Mouse (Mus musculus): ENCODE data around the gene Szt2.

The Szt2 gene

GRCm38 (mm10) chr4:118410871-118411270 lies 1.8 kb upstream of the Szt2 start:
- DNase-seq = no peak

DNA sequence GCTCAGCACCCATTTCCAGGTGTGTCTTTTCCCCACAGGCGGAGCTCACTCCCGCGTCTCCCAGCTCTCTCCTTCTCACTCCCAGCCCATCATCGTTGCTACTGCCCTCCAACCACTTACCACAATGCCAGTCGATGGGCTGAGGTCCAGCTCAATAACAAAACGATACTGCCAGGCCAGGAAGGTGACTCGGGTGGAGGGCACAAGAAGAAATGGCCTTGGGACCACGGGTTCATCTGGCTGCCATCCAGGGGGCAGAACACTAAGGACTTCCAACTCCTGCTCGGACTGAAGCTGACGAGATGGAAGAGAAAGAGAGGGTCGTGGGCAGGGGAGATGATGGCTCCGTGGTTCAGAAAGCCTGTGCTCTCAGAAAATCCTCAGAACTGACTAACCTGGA lies 6.4 kb downstream of the Szt2 start:
- no peak for DNase-seq

GRCm38 (mm10) chr4:118401918-118402317 lies 7.2 kb downstream of the Szt2 start:
- no peak for DNase-seq

GRCm38 (mm10) chr4:118401421-118401820 lies 7.7 kb downstream of the Szt2 start:
- DNase-seq = no peak

GRCm38 (mm10) chr4:118398400-118398799 lies 10.7 kb downstream of the Szt2 start:
- DNase-seq = no peak

GRCm38 (mm10) chr4:118396433-118396832 lies 12.6 kb downstream of the Szt2 start:
- DNase-seq = no peak

GRCm38 (mm10) chr4:118395289-118395688 lies 13.8 kb downstream of the Szt2 start:
- no peak for DNase-seq

- DNase-seq = no peak
Observed at GRCm38 (mm10) chr4:118394505-118394904, 14.6 kb downstream of the Szt2 start.

GRCm38 (mm10) chr4:118390146-118390545 lies 18.9 kb downstream of the Szt2 start:
- DNase-seq = no peak

DNA sequence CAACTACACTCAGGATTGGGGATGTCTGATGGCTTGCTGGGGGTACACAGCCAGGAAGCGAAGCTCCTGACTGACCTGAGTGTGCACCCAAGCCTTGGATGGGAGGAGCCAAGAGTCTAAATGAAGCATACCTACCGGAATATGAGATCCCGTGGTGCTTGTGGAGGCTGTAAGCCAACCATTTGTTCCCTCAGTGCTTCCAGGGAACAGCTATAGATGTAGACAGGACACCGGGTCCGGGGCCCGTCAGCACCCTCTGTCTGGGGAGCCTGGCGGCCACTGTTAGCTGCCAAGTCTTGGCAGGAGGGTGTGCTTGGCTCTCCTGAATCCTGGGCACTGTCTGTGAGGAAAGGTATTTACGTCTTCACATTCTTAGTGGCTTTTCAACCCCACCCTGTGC lies 21.8 kb downstream of the Szt2 start:
- no peak for DNase-seq

- DNase-seq = no peak
Observed at GRCm38 (mm10) chr4:118383271-118383670, 25.8 kb downstream of the Szt2 start.

DNA sequence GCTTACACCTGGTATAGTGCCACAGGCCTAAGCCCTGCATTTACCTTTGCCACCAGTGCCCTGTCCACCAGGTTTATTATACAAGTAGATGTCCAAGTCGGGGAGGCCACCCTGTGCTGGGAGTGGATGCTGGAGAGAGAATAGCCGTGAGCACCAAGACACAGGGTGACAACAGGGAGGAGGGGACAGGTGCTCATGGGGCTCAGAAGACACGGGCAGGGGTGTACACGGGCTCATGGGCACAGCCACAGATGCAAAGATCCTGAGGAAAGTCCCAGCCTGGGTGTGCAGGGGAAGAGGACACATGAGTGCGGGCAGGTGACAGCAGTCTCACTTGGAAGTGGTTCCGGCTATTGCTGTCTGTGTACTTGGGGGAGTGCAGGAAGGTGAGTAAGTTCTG lies 33.1 kb downstream of the Szt2 start:
- DNase-seq = no peak

- DNase-seq = no peak
Observed at GRCm38 (mm10) chr4:118371822-118372221, 37.3 kb downstream of the Szt2 start.

- no peak for DNase-seq
Observed at GRCm38 (mm10) chr4:118368616-118369015, 40.5 kb downstream of the Szt2 start.

DNA sequence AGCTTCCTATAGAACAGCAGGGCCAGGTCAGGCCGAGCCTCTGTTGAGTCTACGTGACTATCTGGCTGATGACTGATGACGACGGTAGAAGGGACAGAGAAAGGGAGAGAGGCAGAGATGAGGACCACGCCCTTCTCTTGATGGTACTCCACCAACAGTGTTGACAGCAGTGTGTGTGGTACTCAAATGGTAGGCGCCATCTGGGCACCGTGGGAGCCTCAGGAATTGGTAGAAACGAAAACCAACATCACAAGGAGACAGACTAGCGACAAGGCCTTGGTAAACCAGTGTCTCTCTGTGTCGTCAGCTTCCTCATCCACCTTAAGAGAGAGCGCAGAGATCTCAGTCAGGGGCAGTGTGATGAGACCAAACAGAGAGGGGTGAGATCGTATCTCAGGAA lies 41.5 kb downstream of the Szt2 start:
- no peak for DNase-seq

DNA sequence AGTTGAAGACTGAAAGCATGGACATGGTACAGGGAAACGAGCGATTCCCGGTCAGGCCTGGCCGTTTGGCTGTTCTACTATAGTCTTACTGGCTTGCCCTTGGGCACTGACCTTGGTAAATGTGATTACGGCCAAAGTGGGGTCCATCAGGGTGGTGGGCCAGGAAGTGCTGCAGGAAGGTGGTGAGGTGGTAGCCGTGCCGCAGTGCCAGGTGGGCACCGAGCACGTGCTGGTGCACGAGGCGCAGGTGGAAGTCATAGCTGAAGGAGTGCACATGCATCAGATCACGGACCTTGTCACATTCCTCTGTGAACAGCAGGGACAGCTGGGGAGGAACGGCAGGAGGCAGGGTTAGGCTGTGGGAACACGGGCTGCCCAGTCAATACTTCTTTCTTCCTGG lies 43.1 kb downstream of the Szt2 start:
- no peak for DNase-seq

DNA sequence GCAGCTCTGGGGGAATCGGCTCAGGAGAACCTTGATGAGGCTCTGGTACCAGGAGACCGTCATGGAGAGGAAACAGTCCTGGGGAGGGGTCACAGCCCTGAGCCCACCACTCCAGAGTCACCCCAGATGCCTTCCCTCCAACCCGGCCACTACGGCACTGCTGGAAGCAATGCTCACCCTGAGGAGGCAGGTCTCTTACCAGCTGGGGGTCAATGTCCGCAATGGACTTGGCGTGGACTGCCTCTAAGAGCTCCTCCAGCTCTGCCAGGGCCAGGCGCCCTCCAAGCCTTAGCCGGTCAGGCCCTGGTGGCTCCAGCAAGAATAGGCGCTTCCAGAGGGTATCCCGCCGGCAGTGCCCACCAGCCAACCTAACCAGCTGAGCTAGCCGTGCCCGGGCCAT lies 44.4 kb downstream of the Szt2 start:
- DNase-seq = no peak

- no peak for DNase-seq
Observed at GRCm38 (mm10) chr4:118363985-118364384, 45.1 kb downstream of the Szt2 start.

DNA sequence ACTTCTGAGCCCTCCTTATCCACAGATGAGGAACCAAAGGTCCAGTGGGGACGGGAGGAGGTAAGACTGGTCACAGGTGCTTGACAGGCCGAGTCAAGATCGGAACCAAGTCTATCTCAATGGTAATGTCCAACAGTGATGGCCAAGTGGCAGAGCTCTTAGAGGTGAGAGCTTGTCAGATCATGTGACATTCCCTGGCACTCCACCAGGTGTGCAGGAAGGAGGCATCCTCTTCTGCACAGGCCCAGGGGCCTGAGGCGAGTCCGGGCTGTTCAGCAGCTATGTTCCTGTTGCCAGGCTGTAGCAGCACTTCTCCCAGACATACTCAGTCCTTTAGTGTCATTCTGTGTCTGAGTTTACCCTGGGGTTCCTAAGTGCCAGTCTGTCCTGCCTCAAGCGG lies 46.2 kb downstream of the Szt2 start:
- DNase-seq = no peak

GRCm38 (mm10) chr4:118361451-118361850 lies 47.6 kb downstream of the Szt2 start:
- DNase-seq = no peak

DNA sequence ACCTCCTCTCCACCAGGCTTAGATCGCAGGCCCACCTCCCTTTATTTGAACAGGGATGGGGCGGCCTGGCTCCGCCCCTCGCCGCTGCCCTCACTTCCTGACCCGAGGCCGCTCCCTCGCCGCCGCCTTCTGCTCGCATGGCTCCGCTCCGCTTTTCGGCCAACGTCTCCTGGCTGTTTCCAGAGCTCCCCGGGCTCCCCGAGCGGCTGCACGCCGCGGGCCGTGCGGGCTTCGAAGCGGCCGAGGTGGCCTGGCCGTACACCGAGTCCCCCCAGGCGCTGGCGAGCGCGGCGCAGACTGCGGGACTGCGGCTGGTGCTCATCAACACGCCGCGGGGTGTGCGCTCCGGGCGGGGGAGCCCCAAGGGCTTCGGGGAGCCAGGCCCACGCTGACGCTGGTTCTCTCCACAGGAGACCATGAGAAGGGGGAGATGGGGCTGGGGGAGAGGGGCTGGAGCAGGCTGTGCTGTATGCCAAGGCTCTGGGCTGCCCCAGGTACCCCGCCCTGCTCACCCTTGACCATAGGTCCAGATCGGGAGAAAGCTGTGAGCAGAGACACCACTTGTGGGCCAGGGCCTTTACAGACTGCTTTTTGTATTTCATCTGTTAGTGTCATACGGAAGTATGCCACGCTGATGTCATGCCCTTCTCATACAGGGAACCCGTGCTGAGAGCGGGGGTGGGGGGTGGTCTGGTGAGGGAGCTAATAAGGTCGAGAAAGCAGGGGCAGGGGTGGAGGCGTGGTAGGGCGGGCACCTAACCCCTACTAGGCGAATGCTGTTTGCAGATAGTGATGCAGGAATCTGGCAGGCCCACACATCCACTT lies 49.0 kb downstream of the Szt2 start:
- DNase-seq = peak; percentile 63 to 66

DNA sequence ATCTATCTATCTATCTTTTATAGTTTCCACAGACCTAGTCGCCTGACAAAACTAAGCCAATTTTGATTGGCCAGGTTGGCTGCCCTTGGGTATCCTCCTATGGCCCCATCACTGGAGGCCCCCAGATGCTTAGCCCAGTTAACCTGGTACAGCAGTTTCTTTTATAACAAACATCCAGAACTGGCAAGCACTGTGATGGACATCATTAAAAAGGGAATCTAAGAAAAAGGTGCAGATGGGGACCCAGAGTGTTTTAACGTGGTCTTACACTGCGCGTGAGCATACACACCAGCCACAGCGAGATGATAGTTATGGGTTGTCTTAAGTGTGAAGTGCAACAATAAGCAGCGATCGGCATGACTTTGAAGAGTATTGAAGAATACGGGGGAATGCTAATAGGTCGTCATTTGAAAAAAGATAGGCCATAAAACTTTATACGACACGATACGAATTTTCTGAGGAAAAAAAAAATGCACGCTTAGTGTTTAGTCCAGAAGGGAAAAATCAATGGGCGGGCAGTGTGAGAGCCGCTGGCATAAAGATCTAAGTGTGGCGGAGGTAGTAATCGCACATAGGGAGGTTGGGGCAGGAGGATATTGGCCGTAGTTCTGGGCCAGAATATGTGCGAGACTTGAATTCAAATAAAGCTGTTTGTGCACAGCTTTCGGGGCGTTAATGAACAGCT lies 49.7 kb downstream of the Szt2 start:
- no peak for DNase-seq

- no peak for DNase-seq
Observed at GRCm38 (mm10) chr4:118358159-118358895, 50.7 kb downstream of the Szt2 start.

GRCm38 (mm10) chr4:118357504-118357903 lies 51.6 kb downstream of the Szt2 start:
- no peak for DNase-seq

Data from thymus, adult 18-20 months (tissue).